Mouse (Mus musculus): ENCODE data around the gene Sh3bp5l.
"Not testable (repeated sequence)": the region's sequence is repeated elsewhere in the genome, so short reads cannot be mapped to it uniquely, and the experiment has no call there.

Sh3bp5l gene

GRCm38 (mm10) chr11:58330276-58331148 lies at the start of gene Sh3bp5l, which contains the start of gene Zfp672:
Sh3bp5l (plus strand) TSS chr11:58330724.
Zfp672 (minus strand) TSS chr11:58330339.
- peak; percentile 93 to 94 for DNase-seq

GRCm38 (mm10) chr11:58281970-58282496 lies 48.5 kb upstream of the Sh3bp5l start:
- no peak for DNase-seq

GRCm38 (mm10) chr11:58282518-58282917 lies 48.0 kb upstream of the Sh3bp5l start:
- DNase-seq, result no peak

- DNase-seq, result no peak
Measured at GRCm38 (mm10) chr11:58289992-58290682, 40.4 kb upstream of the Sh3bp5l start.

- DNase-seq, result no peak
Measured at GRCm38 (mm10) chr11:58290812-58291211, 39.7 kb upstream of the Sh3bp5l start.

- DNase-seq, result no peak
Measured at GRCm38 (mm10) chr11:58292791-58293190, 37.7 kb upstream of the Sh3bp5l start.

DNA sequence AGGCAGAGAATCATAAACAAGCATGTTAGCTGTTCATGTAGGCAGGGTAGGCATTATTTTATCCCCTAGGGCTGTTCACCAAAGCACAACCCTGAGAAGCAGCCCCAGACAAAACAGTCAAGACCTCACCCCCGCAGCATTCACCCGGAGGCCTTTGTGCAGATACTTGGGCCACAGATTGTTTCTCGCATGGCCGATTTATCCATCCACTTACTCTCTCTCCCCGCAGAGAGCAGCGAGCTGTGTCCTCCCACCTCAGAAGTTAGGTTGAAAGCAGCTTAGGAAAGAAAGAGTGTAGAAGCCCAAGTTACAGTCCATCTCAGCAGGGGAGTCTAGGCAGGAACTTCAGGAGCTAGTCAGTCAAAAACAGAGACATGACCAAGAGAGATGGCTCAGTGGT lies 33.1 kb upstream of the Sh3bp5l start:
- DNase-seq, result no peak

GRCm38 (mm10) chr11:58301057-58301456 lies 29.5 kb upstream of the Sh3bp5l start:
- DNase-seq, result peak; percentile 62 to 76

DNA sequence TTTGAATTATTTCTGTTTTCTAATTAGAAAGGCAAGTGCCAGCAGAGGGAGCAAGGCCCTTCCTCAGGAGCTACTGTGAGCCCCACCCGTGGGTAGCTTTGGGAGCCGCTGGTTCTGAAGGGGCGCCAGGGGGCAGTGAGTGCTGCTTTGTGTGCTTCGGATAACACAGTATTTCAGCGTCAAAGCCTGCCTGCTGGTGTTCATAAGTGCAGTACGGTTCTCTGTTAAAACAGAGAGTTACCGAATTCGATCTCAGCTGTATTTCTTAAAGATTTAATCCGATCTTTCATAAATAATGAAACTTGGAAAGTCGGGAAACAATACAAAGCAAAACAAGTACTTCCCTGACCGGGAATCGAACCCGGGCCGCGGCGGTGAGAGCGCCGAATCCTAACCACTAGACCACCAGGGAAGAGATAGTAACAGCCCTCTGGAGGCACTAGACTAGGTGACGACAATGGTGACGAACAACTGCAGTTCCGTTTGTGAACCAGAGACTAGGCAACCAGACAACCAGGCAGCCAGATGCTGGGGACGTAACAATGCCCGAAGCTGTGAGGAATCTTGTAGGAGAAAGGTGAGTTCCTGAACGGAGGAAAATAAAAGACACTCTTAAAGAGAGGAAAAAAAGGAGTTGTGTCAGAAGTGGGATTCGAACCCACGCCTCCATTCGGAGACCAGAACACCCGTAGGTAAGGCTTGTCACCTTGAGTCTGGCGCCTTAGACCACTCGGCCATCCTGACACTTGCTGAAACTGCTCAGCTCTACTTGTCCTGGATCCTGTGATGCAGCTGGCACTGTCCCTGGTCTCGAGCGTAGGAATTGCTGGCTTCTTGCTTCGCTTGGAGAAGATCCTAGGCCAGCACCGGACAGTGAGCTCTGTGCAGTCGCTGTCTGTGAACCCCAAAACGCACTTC lies 28.4 kb upstream of the Sh3bp5l start:
- peak; percentile 95 to 96 for DNase-seq

GRCm38 (mm10) chr11:58302774-58303445 lies 27.6 kb upstream of the Sh3bp5l start:
- no peak for DNase-seq

DNA sequence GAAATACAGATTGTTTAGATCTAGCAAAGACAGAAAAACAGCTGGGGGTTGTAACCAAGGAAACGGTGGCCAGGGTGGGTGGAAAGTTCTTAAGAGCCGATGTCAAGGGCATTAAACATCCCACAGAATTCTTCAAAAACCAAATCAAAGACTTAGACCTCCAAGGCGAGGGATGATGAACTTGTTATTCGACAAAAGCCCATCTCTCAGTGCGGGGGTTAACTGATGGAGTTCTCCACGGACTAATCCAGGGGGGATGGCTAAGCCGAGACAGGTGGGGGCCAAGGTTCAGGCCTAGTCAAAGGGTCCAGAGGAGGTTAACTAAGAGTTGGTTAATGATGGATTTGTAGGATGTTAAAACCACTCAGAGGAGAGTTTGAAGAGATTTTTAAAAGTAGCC lies 26.9 kb upstream of the Sh3bp5l start:
- no peak for DNase-seq

- not testable (repeated sequence) for DNase-seq
Measured at GRCm38 (mm10) chr11:58305299-58305698, 25.2 kb upstream of the Sh3bp5l start.

DNA sequence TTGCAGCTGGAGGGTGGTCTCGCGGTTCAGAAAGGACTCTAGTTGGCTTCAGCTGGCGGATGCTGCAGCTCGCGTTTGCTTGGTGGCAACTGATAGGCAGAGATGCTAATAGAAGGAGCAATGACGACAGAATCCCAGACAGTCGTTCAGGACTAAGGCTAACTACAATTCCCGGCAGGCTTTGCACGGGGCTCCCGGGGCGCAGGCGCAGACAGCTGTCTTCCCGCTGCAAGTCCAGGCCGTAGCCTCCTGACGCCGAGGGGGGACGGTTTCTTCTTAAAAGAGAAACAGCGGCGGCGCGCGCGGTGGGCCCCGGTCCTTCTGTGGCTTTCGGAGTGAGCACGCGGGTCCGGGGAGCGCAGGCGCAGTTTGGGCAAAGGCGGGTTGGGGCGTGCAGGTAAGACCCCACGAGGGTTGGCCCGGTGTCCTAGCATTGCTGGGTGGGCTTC lies 23.6 kb upstream of the Sh3bp5l start, which contains the start of gene Zfp692:
Gene Zfp692 (plus strand): TSS at position 210 of the 449 bp plus-strand sequence.
- DNase-seq, result peak; percentile 96 to 97

GRCm38 (mm10) chr11:58307411-58308080 lies 23.0 kb upstream of the Sh3bp5l start:
- peak; percentile 61 to 88 for DNase-seq

DNA sequence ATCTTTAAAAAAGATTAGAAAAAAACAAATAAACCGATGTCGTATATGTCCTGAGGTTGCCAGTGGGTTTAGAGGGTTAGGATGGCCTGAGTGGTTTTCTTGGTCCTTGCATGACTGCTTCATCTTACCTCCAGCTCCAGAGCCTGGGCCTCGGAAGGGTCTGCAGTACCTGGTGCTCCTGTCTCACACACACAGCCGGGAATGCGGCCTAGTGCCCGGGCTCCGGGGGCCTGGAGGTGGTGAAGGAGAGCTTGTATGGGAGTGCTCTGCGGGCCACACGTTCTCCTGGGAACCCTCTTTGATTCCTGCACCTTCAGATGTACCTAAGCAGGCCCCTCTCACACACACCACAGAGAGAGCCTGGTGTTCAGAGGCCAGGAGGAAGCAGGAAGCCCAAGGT lies 21.9 kb upstream of the Sh3bp5l start:
- no peak for DNase-seq

DNA sequence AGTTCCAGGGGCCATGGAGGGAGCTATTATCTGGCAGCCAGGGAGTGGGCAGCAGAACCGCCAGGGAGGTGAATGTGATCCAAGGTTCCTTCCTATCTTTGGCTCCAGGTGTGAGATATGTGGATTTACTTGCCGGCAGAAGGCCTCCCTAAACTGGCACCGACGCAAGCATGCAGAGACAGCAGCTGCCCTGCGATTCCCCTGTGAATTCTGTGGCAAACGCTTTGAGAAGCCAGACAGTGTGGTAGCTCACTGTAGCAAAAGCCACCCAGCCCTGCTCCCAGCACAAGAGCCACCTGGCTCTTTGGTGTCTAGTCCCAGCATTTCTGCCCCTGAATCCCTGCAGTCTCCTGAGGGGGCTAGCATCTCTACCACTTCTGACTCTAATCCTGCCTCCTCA lies 16.5 kb upstream of the Sh3bp5l start:
- DNase-seq, result no peak

- DNase-seq, result no peak
Measured at GRCm38 (mm10) chr11:58315536-58316168, 14.9 kb upstream of the Sh3bp5l start.

DNA sequence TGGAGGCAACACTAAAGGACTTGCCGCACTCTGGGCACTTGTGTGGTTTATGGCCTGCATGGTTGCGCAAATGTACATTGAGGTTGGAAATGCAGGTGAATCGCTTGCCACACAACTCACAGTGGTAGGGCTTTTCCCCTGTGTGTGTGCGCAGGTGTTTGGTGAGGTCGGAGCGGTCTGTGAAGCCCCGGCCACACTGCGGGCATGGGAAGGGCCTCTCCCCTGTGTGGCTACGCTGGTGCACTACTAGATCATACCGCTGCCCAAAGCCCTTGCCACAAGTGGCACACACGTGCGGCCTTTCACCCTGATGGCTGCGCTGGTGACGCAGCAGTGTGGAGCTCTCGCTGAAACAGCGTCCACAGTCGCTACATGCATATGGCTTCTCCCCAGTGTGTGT lies 14.2 kb upstream of the Sh3bp5l start:
- DNase-seq, result no peak

- no peak for DNase-seq
Measured at GRCm38 (mm10) chr11:58316768-58317390, 13.6 kb upstream of the Sh3bp5l start.
